In genomic region chr16:89827496-89828125, GRCm38 (mm10) we compare ENCODE assay signal across 13 mouse cellular contexts.
DNase-seq lines count a peak whose midpoint lies in the region; ATAC-seq and TF ChIP-seq lines count a peak whose summit lies in the region.
"Had no signal": no experiment of that assay in that cellular context is flagged by ENCODE, and none has a peak within 500 bp of the region (broad histone marks: within the 10 kb centered on the region; RNA-seq: fewer than 3 reads in every experiment).

No protein-coding gene starts in this region.

- TF ChIP-seq EP300 in lung, postnatal 0 days (IDR thresholded peaks at IDR 0.05), result no peak

- ATAC-seq in forebrain, embryonic 12.5 days (ENCODE audit: low FRiP score), result no peak
- ATAC-seq in lung, embryonic 14.5 days (ENCODE audit: insufficient read depth), result no peak
- ATAC-seq in lung, postnatal 0 days, result no peak
- peak; percentile 41 for ATAC-seq in hindbrain, embryonic 16.5 days

- H3K4me3 ChIP-seq in forebrain, embryonic 10.5 days, result no peak overlapping the region
- H3K4me3 ChIP-seq in forebrain, embryonic 12.5 days (replicated peaks), result no peak overlapping the region
- H3K4me3 ChIP-seq in lung, embryonic 14.5 days (ENCODE audit: low read depth, low read length), result no peak overlapping the region
- no peak overlapping the region for H3K4me3 ChIP-seq in lung, postnatal 0 days (ENCODE audit: low read depth, low read length)
- H3K4me3 ChIP-seq in hindbrain, embryonic 16.5 days (ENCODE audit: low read length), result no peak overlapping the region
- H3K4me3 ChIP-seq: neural tube, embryonic 12.5 days had no signal

- peaks cover 14% of the 10 kb centered on the region for H3K36me3 ChIP-seq in forebrain, embryonic 10.5 days (replicated peaks)
- H3K36me3 ChIP-seq in forebrain, embryonic 12.5 days (replicated peaks), result 0 out of 2 replicates have a peak, but pooled peaks cover 2% of the 10 kb centered on the region
- no peaks in the 10 kb centered on the region for H3K36me3 ChIP-seq in lung, embryonic 14.5 days (ENCODE audit: insufficient read depth)
- H3K36me3 ChIP-seq in lung, postnatal 0 days (ENCODE audit: insufficient read depth, low read length), result no peaks in the 10 kb centered on the region
- no peaks in the 10 kb centered on the region; the same call in 1 of the 2 replicates for H3K36me3 ChIP-seq in hindbrain, embryonic 16.5 days (ENCODE audit: control insufficient read depth, insufficient read depth, low read length)

- H3K4me1 ChIP-seq in forebrain, embryonic 10.5 days, result peaks cover 8% of the 10 kb centered on the region
- peaks cover 13% of the 10 kb centered on the region; the same call in 1 of the 2 replicates for H3K4me1 ChIP-seq in forebrain, embryonic 12.5 days
- 0 out of 2 replicates have a peak, but pooled peaks cover 3% of the 10 kb centered on the region for H3K4me1 ChIP-seq in lung, embryonic 14.5 days (ENCODE audit: insufficient read depth)
- H3K4me1 ChIP-seq in lung, postnatal 0 days (ENCODE audit: insufficient read depth, low read depth, low read length), result no peaks in the 10 kb centered on the region
- H3K4me1 ChIP-seq in hindbrain, embryonic 16.5 days (ENCODE audit: control insufficient read depth, insufficient read depth, low read depth, low read length), result no peaks in the 10 kb centered on the region

- no peak for DNase-seq in forebrain, embryonic 10.5 days (ENCODE audit: extremely low spot score, low spot score)
- DNase-seq in lung, embryonic 14.5 days, result peak; percentile 30
- DNase-seq in lung, postnatal 0 days (ENCODE audit: low spot score), result no peak
- peak; percentile 36 to 55 for DNase-seq in thymus, postnatal 10 days (ENCODE audit: low spot score in 2 of 2)
- no peak for DNase-seq in spleen, postnatal 36 days (ENCODE audit: low spot score in 2 of 2)
- DNase-seq in cerebellum, postnatal 25 days, result no peak
- DNase-seq: gastrocnemius, postnatal 36 days; kidney, adult 9 months; lung, postnatal 14 days; spleen, adult 18-20 months had no signal

- H3K27me3 ChIP-seq in forebrain, embryonic 10.5 days (ENCODE audit: poor library complexity, severe bottlenecking), result no peaks in the 10 kb centered on the region
- no peaks in the 10 kb centered on the region for H3K27me3 ChIP-seq in forebrain, embryonic 12.5 days
- no peaks in the 10 kb centered on the region for H3K27me3 ChIP-seq in lung, embryonic 14.5 days (ENCODE audit: insufficient read depth, low read length)
- H3K27me3 ChIP-seq in lung, postnatal 0 days (replicated peaks; ENCODE audit: insufficient read depth, low read length), result no peaks in the 10 kb centered on the region
- H3K27me3 ChIP-seq in hindbrain, embryonic 16.5 days (replicated peaks; ENCODE audit: control insufficient read depth, insufficient read depth, low read length), result no peaks in the 10 kb centered on the region
- H3K27me3 ChIP-seq: neural tube, embryonic 12.5 days had no signal

- peak overlapping the region; percentile 22; the same call in 1 of the 2 replicates for H3K27ac ChIP-seq in forebrain, embryonic 10.5 days
- H3K27ac ChIP-seq in forebrain, embryonic 12.5 days, result no peak overlapping the region
- no peak overlapping the region for H3K27ac ChIP-seq in lung, embryonic 14.5 days (ENCODE audit: low read depth)
- no peak overlapping the region for H3K27ac ChIP-seq in lung, postnatal 0 days (ENCODE audit: low read length)
- H3K27ac ChIP-seq in hindbrain, embryonic 16.5 days (ENCODE audit: low read depth, low read length), result no peak overlapping the region
- H3K27ac ChIP-seq: neural tube, embryonic 12.5 days had no signal

- H3K4me2 ChIP-seq in forebrain, embryonic 12.5 days, result no peak overlapping the region
- no peak overlapping the region for H3K4me2 ChIP-seq in lung, embryonic 14.5 days
- no peak overlapping the region for H3K4me2 ChIP-seq in lung, postnatal 0 days (replicated peaks; ENCODE audit: low read depth, low read length)
- no peak overlapping the region for H3K4me2 ChIP-seq in hindbrain, embryonic 16.5 days (ENCODE audit: low read length)
- H3K4me2 ChIP-seq: neural tube, embryonic 12.5 days had no signal

- H3K9me3 ChIP-seq in forebrain, embryonic 10.5 days, result no peaks in the 10 kb centered on the region
- no peaks in the 10 kb centered on the region for H3K9me3 ChIP-seq in forebrain, embryonic 12.5 days
- no peaks in the 10 kb centered on the region for H3K9me3 ChIP-seq in lung, embryonic 14.5 days (ENCODE audit: low read depth, low read length)
- no peaks in the 10 kb centered on the region for H3K9me3 ChIP-seq in lung, postnatal 0 days (ENCODE audit: low read length)
- no peaks in the 10 kb centered on the region for H3K9me3 ChIP-seq in hindbrain, embryonic 16.5 days (ENCODE audit: control insufficient read depth, low read length)
- H3K9me3 ChIP-seq: neural tube, embryonic 12.5 days had no signal

- no peak overlapping the region for H3K9ac ChIP-seq in forebrain, embryonic 12.5 days
- H3K9ac ChIP-seq in lung, embryonic 14.5 days, result no peak overlapping the region
- H3K9ac ChIP-seq in lung, postnatal 0 days (replicated peaks; ENCODE audit: low read depth), result no peak overlapping the region
- H3K9ac ChIP-seq in hindbrain, embryonic 16.5 days (ENCODE audit: low read depth, low read length), result 0 out of 2 replicates have a peak overlapping the region, but pooled peaks have one; percentile 1
- H3K9ac ChIP-seq: neural tube, embryonic 12.5 days had no signal

- 83% methylated on average over 17 of the region's 17 CpGs for WGBS in forebrain, embryonic 10.5 days
- 76% methylated on average over 17 of the region's 17 CpGs for WGBS in forebrain, embryonic 12.5 days
- WGBS in lung, embryonic 14.5 days, result 51% methylated on average over 17 of the region's 17 CpGs
- WGBS in lung, postnatal 0 days, result 64% methylated on average over 17 of the region's 17 CpGs
- 74% methylated on average over 17 of the region's 17 CpGs for WGBS in hindbrain, embryonic 16.5 days

- no peak for TF ChIP-seq CTCF in lung, embryonic 14.5 days (IDR thresholded peaks at IDR 0.05; ENCODE audit: low read depth)
- no peak for TF ChIP-seq CTCF in lung, postnatal 0 days (IDR thresholded peaks at IDR 0.05)

Comparison
In these comparisons a context has a peak if more than half of its experiments do, and no peak if none do; other contexts are left out.
1. DNase-seq: peak in lung, embryonic 14.5 days (single experiment) and thymus, postnatal 10 days (2 of 2); none in forebrain, embryonic 10.5 days (single experiment), lung, postnatal 0 days (single experiment), spleen, postnatal 36 days (0 of 2) and cerebellum, postnatal 25 days (0 of 2).